Mouse (Mus musculus): ENCODE measurements around the gene Antxr2.
A peak's percentile ranks its signal among the peaks of the same experiment; 100 is the strongest.

Antxr2 gene

DNA sequence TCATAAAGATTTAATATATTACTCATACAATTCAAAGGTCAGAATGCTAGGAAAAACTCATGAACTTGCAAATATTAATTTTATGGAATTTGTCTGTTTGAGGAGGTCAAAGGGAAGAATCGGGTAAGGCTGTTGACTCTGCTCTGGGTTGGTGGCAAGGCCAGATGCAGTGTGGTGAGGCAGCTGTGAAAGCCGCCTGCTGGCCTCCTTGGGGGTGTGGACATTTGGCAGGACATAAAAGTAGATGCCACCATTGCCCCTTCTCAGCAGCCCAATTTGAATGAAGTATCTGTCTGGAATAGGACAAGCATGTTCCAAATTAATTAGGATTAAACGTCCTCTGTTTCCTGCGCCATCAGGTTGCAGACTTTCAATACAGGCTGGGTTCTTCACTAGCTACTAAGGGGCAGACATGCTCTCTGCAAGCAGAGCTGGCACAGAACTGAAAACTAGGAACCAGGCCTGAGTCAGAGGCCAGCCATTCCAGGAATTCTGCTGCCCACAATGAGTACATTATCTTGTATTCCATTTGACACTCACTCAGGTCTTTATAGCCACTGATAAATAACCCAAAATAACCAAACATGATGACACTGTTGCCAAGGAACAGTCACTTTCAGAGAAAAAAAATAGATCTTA, 44.1 kb downstream of the Antxr2 start:
- DNase-seq: no peak

DNA sequence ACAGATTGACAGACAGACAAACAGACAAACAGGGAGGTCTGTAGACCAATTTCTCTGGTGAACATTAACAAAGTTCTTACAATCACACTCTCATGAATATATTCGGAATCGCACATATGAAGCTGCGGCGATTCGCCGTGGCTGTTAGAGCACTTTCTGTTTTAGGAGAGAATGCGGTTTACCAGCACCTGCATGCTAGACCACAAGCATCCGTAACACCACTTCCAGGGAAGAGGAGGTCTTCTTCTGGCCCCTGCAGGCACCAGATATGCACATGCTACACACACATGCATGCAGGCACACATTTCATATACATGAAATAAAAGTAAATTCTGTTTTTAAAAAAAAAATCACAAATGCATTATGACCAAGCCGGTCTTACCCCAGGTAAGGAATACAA, 47.5 kb downstream of the Antxr2 start:
- DNase-seq: no peak

GRCm38 (mm10) chr5:97980472-97980871, 50.4 kb downstream of the Antxr2 start:
- no peak for DNase-seq

- no peak for DNase-seq
Observed at GRCm38 (mm10) chr5:97973293-97973692, 57.5 kb downstream of the Antxr2 start.

DNA sequence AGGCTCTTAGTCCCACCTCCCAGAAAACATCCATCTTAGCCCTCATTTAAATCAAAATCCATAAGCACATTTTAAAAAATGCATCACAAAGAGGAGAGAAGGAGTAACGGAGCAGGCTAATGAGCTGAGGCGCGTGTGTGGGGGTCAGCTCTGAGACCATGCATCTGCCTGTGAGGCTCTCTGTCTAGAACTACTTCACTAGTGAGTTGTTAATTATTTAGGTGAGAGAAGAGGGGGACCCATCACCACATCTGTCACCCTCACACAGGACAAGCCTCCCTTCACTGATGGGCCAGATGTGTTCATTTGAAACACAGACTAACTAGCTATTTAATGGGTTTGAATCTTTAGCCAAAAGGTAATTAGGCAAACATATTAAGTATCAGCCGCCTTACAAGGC, 58.8 kb downstream of the Antxr2 start:
- no peak for DNase-seq

DNA sequence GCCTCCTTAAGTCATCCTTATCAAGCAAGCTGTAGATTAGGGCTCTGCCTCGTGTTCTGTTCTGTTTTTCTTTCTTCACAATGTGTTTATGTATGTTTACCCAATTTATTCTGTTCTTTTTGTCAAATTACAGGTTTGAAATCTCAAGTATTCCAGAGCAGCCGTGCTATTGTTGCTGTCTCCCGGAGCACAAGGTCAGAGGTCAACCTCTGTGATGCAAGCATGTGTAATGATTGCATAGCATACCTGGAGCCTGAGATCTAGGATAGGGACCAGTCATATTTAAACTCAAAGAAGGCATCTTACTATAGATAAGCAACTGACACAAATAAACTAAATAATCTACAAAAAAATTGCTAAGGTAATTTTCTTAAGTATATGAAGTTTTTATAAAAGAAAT, 59.6 kb downstream of the Antxr2 start:
- DNase-seq: no peak

GRCm38 (mm10) chr5:97967044-97967443, 63.8 kb downstream of the Antxr2 start:
- DNase-seq: no peak

GRCm38 (mm10) chr5:97966101-97966500, 64.7 kb downstream of the Antxr2 start:
- DNase-seq: no peak

DNA sequence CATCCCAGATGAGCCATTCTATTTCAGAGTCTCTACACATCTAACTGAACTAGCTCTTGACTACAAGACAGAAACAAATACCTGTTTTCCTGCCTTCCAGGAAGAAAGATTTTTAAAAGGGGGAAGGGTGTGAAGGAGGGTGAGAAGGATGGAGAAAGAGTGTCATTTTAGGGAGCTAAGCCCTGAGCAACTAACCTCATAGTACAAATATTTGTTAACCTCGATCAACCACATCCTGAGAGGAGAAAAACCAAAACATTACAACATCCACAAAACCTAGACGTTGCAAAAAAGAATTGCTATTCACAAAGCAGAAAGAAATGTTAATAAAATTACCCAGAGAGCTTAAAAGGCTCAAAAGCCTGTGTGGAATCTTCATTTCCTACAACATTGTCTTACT, 66.4 kb downstream of the Antxr2 start:
- no peak for DNase-seq

GRCm38 (mm10) chr5:97962512-97962911, 68.3 kb downstream of the Antxr2 start:
- DNase-seq: no peak

- DNase-seq: no peak
Observed at GRCm38 (mm10) chr5:97961786-97962185, 69.1 kb downstream of the Antxr2 start.

DNA sequence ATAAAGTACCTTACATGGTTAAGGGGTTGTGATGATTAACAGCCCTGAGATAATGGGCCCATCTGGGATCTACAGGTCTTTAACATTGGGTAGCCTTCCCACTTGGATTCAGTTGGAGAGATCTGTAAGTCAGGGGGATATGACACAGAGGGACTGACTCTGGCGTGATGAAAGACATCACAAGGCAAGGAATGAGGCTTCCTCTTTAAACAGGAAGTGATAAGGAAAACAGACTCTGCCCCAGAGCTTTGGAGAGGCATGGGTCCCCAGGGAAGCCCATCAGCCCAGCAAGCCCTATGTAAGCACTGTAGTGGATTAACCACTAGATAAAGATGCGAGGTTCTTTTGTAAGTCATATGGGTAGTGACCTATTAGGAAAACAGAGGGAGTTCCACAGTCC, 71.2 kb downstream of the Antxr2 start:
- no peak for DNase-seq

DNA sequence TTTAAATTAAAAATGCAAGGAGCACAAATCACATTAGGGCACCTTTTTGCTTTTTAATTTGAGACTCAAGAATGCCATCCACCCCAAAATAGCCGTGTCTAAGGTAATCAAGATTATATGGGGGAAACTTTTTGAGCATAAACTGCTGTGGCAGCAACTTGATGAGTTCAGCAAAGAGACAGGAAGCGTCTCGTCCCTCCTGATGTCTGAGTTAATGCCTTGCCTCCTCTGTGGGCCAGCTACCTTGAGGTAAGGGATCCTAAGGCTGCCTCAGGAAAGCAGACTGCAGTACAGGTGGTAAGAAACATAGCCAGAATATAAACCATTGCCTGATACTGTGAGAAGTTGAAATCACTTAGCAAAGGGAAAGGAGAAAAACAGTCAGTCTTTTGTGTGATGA, 71.8 kb downstream of the Antxr2 start:
- DNase-seq: no peak

GRCm38 (mm10) chr5:97957501-97957900, 73.3 kb downstream of the Antxr2 start:
- no peak for DNase-seq

DNA sequence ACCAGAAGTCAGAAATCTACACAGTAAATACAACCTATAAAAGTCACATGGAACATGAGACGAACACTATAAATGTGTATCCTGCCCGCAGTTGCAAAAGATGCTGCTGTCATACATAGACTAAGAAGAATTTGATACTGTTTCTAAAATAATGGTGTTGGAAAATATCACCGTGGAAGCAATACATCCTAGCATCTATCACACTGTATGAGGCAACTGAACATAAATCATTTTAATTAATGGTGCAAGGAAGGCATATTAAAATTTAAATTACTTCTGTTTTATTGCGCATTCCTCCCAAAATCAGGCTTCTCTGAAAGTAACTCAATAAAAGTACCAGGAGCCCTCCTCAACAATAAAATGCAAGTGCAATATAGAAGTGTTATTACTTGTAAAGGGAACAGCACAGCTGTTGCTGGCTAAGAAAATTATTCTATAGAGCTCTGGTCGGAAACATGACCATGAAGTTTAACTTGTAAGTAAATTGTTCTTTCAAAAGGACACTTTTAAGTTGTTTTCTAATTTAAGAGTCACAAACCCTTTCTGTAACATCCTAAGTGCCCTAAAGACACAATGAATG, 76.6 kb downstream of the Antxr2 start:
- no peak for DNase-seq

DNA sequence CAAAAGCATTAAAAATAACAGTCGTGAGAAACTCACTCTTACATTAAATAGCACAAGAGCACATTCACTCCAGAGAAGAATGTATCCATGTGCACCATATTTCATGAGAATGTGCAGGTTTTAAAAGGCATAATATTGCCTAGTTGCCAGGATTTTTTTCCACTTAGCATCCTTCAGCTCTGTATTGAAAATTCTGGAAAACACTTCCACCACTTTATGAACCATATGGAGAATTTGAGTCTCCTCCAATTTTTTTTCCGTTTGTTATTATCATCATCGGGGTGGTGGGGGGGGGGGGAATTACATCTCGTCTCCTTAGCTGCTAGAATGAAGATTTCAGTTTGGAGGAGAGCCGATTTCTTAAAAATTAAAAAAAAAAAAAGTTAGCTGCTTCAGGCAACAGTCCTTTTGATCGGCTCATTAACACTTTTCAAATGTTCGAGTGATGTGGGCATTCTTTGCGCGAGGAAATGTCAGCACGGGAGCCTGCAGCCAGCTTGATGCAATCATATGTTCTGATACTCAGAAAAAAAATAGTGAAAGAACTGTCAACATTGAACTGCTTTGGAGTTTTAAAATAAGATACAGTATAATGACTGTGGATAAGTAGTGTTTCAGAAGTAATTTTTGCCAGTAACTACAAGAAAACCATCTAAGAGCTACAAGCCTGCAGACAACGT, 77.5 kb downstream of the Antxr2 start:
- peak; percentile 16 for DNase-seq

DNA sequence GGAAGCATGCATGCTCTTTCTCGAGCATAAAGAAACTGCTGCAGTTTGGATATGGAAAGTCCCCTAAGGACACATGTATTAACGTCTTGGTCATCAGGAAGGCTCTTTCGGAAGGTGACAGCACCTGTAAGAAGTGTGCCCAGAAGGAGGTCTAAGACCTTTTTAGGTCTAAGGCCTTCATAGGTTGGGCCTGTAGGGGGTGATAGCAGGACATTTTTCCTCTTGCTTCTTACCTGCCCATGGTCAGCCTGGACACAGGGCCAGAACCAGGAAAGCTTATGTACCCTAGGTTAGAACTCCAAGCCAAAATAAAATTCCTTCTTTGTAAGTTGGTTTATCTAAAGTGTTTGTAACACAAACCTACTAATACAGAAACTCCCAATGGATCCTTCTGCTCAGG, 83.6 kb downstream of the Antxr2 start:
- DNase-seq: no peak

GRCm38 (mm10) chr5:97946236-97946635, 84.6 kb downstream of the Antxr2 start:
- no peak for DNase-seq

GRCm38 (mm10) chr5:97935140-97936129, 95.4 kb downstream of the Antxr2 start:
- DNase-seq: peak; percentile 17

DNA sequence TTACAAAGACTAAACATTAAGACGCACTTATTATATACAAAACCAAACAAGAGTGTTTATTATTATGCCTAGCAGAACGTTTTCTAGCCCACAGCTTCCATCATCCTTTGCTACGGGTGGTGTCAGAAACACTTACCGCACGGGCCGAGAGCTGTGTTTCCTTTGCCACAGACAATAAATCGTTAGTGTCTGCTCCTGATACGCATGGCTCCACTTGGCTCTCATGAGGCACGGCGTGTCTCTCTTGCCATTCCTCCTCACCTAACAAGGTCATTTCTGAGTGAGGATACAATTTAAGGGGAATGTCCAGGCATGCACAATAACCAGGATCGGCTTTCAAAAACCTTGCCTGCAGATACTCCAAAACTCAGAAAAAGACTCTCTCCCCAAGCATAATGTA, 113.2 kb downstream of the Antxr2 start:
- no peak for DNase-seq

DNA sequence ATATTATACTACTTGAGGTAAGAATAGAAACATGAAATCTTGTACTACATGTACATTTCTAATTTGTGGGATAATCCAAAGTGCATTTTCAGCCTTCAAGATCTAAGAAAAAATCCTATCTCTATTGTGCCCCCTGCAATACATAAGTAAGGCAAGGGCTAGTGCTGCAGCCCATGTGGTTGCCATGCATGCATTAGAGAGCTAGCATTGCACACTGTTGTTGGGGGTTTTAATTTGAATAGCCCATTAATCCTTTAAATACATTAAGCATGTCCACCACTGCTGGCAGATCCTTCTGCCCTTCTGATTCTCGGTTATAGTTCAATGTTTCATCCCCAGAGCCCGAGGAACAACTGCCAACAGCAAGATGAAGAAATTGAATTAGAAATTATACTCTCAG, 116.0 kb downstream of the Antxr2 start:
- no peak for DNase-seq

DNA sequence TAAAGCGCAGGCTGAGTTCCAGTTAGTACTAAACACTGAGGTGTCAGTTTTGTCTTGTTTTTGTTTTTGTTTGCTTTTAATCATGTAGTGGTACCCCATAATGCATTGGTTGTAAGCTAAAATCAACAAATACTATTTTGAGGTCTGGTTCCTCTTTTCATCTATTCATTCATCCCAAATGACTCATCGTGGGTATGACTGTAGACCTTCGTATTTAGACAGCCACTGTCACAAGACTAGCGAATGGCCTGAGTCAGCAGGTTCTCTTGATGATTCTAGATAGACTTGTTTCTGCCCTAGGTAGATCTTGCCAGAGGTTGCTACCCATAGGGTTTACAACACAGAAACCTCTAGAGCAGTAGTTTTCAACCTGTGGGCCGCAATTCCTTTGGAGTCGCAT, 116.9 kb downstream of the Antxr2 start:
- DNase-seq: no peak

DNA sequence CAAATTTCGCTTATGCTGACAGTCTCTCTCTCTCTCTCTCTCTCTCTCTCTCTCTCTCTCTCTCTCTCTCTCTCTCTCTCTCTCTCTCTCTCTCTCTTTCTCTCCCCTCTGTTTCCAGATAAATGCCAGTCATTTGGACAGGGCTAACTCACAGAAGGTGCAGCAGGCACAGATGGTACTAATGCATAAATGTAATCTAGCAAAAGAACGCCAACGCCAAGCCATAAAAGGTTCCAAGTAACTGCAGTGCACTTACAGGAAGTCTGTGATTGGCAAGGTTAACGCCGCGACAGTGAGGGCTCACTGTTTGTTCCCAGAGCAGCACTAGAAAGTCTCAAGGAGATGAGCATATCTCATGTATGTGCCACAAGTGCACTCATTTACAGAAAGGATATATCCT, 123.4 kb downstream of the Antxr2 start:
- DNase-seq: peak; percentile 53

Measured in layer of hippocampus, adult 9-11 months (tissue).